Mouse (Mus musculus): ENCODE results near the gene Flrt1.

The Flrt1 gene

GRCm38 (mm10) chr19:7105544-7105943, at the start of gene Flrt1:
Gene Flrt1, minus strand, starts transcription at chr19:7105729.
- no peak for DNase-seq

GRCm38 (mm10) chr19:7155196-7155595, 49.7 kb upstream of the Flrt1 start:
- no peak for DNase-seq

- DNase-seq, result peak; percentile 33
These were observed 47.7 kb upstream of the Flrt1 start for GRCm38 (mm10) chr19:7153232-7153631.

GRCm38 (mm10) chr19:7151927-7152653, 46.6 kb upstream of the Flrt1 start:
- no peak for DNase-seq

- no peak for DNase-seq
These were observed 45.9 kb upstream of the Flrt1 start for GRCm38 (mm10) chr19:7151300-7151926.

- DNase-seq, result no peak
These were observed 43.7 kb upstream of the Flrt1 start for GRCm38 (mm10) chr19:7149158-7149685.

- no peak for DNase-seq
These were observed 43.1 kb upstream of the Flrt1 start for GRCm38 (mm10) chr19:7148541-7149085.

GRCm38 (mm10) chr19:7148096-7148495, 42.6 kb upstream of the Flrt1 start:
- DNase-seq, result no peak

GRCm38 (mm10) chr19:7146376-7146775, 40.8 kb upstream of the Flrt1 start:
- no peak for DNase-seq

GRCm38 (mm10) chr19:7144458-7144857, 38.9 kb upstream of the Flrt1 start:
- DNase-seq, result no peak

GRCm38 (mm10) chr19:7143854-7144253, 38.3 kb upstream of the Flrt1 start:
- DNase-seq, result peak; percentile 82

GRCm38 (mm10) chr19:7142207-7142915, 36.8 kb upstream of the Flrt1 start:
- no peak for DNase-seq

- DNase-seq, result no peak
These were observed 35.4 kb upstream of the Flrt1 start for GRCm38 (mm10) chr19:7140856-7141421.

GRCm38 (mm10) chr19:7140373-7140772, 34.8 kb upstream of the Flrt1 start:
- DNase-seq, result no peak

- no peak for DNase-seq
These were observed 33.8 kb upstream of the Flrt1 start for GRCm38 (mm10) chr19:7139321-7139720.

GRCm38 (mm10) chr19:7138327-7138726, 32.8 kb upstream of the Flrt1 start:
- DNase-seq, result no peak

GRCm38 (mm10) chr19:7136714-7137498, 31.4 kb upstream of the Flrt1 start:
- no peak for DNase-seq

GRCm38 (mm10) chr19:7136016-7136415, 30.5 kb upstream of the Flrt1 start:
- peak; percentile 34 for DNase-seq

- DNase-seq, result peak; percentile 40
These were observed 30.0 kb upstream of the Flrt1 start for GRCm38 (mm10) chr19:7135525-7135924.

- DNase-seq, result peak; percentile 45
These were observed 29.1 kb upstream of the Flrt1 start for GRCm38 (mm10) chr19:7134631-7135091.

- DNase-seq, result no peak
These were observed 27.9 kb upstream of the Flrt1 start for GRCm38 (mm10) chr19:7133436-7133835.

GRCm38 (mm10) chr19:7130317-7130716, 24.8 kb upstream of the Flrt1 start:
- no peak for DNase-seq
